Mouse (Mus musculus) heart, postnatal 0 days (tissue): ENCODE data around the gene Zfyve19. TPM values are rescaled to one million over a fixed set of nuclear protein-coding genes. Genes with fewer than 3 reads are reported as not detected.

Experiments used
- ATAC-seq: fragments of 200-750 bp; cut with Nextera tagmentation; 2 replicates; pipeline ENCODE4 v1.8.0; 2017; ENCODE audit warnings: low read depth, moderate number of reproducible peaks, moderate library complexity; ENCODE audit not compliant: insufficient read depth
- DNase-seq: peaks from one replicate; pipeline ENCODE4 v3.0.0-alpha.2; 2016; ENCODE audit warnings: low spot score
- H3K27ac ChIP-seq: fragments of 300-500 bp; sonication (generic); 2 replicates; pipeline ENCODE4 v1.5.1; 2014; ENCODE audit warnings: low read depth, mild to moderate bottlenecking
- H3K27me3 ChIP-seq: fragments of 300-500 bp; sonication (generic); 2 replicates; pipeline ENCODE4 v1.6.1; 2014; ENCODE audit warnings: low read length, mixed read lengths; ENCODE audit not compliant: control insufficient read depth, insufficient read depth
- H3K36me3 ChIP-seq: fragments of 300-500 bp; sonication (generic); replicated peaks from 2 replicates; pipeline ENCODE4 v1.6.1; 2014; ENCODE audit warnings: low read length, mixed read lengths; ENCODE audit not compliant: control insufficient read depth, insufficient read depth
- H3K4me1 ChIP-seq: fragments of 300-500 bp; sonication (generic); 2 replicates; pipeline ENCODE4 v1.6.1; 2014; ENCODE audit warnings: antibody characterized with exemption; ENCODE audit not compliant: control insufficient read depth, insufficient read depth
- H3K4me2 ChIP-seq: fragments of 300-500 bp; sonication (generic); 2 replicates; pipeline ENCODE4 v1.6.1; 2014; ENCODE audit warnings: low read depth, mild to moderate bottlenecking, low read length, moderate library complexity
- H3K4me3 ChIP-seq: fragments of 300-500 bp; sonication (generic); 2 replicates; pipeline ENCODE4 v1.5.1; 2014; ENCODE audit warnings: low read depth, low read length
- H3K9ac ChIP-seq: fragments of 300-500 bp; sonication (generic); replicated peaks from 2 replicates; pipeline ENCODE4 v1.6.1; 2014; ENCODE audit warnings: low read depth, low read length, mixed read lengths
- H3K9me3 ChIP-seq: fragments of 300-500 bp; sonication (generic); replicated peaks from 2 replicates; pipeline ENCODE4 v1.6.1; 2016; ENCODE audit warnings: low read length; ENCODE audit not compliant: control insufficient read depth
- CTCF ChIP-seq: IDR thresholded peaks from 2 replicates; pipeline ENCODE4 v1.5.1; 2016; ENCODE audit warnings: antibody characterized with exemption, control low read depth, low read depth
- EP300 ChIP-seq: IDR thresholded peaks from 2 replicates; pipeline ENCODE4 v1.6.1; 2016; ENCODE audit warnings: antibody characterized with exemption, low read depth
- WGBS: fragments of 180-500 bp; shearing (Covaris S2); extraction: QIAGEN DNeasy Blood & Tissue Kit; methylation state at CpG from one replicate; pipeline ENCODE4 v1.1.7; 2014; 5-methylcytosine and 5-hydroxymethylcytosine counted together
- polyA plus RNA-seq: library from polyadenylated mRNA; unstranded; fragments of >200 nt; fragmentation: Nextera tagmentation; extraction: Ambion mirVana; gene quantifications from 2 replicates; pipeline ENCODE4 v1.2.1, GENCODE M21; 2015
- total RNA-seq: library from RNA; depleted of rRNA; stranded (reverse); fragments of >200 nt; gene quantifications from 2 replicates; pipeline ENCODE4 v1.2.3, GENCODE M21; 2014; ENCODE audit warnings: low replicate concordance; rRNA removed

Gene Zfyve19
- total RNA-seq (17.7 and 26.4 TPM in 2 replicates), polyA plus RNA-seq (26.9 and 27.3 TPM in 2 replicates)

DNA sequence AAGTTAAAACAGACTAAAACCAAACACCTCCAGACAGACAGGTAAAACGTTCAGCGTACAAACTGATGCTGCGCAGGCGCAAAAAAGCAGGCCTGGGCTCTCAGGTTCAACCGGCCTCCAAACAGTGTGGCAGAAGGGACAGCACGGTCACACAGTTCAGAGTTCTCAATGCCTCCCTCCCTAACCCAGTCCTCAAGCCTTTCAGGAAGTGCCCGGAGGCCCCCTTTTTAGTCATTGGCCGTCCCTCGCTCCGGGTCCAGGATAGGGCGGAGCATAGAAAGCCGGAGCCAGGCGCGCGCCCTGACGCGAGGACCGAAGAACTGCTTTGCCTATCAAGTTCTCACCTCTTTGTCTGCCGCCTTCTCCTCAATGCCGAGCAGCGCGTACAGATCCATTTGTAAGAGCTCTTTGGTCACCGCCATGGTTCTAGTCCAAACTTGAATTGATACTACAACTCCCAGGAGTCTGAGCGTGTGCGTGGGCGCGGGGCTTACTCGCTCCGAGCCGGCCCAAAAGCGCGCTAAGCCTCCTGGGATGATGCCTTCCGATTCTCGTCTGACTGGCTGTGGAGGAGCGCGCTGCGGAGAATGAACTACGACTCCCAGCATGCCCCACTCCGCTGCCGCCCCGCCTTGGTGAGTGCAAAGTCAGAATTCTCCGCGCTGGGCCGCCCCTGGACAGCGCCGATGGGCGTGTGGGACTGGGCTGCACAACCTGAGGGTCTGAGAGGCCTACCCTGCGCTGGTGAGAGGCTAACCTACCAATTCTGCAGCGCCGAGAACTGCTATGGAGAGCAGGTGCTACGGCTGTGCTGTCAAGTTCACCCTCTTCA, at the start of gene Zfyve19, which contains the start of gene Dnajc17:
Gene Zfyve19 (plus strand): TSS at position 274 of the 832 bp plus-strand sequence.
Gene Dnajc17 (minus strand): TSS at position 452 of the 832 bp plus-strand sequence.
- TF ChIP-seq CTCF (no peak), EP300 (no peak)
- Histone ChIP-seq H3K4me2 (peak within 1 kb of the TSS; percentile 87), H3K27me3 (no peaks in the 10 kb centered on the region), H3K27ac (peak within 1 kb of the TSS; percentile 88), H3K36me3 (peaks cover 25% of the 10 kb centered on the region), H3K9ac (peak within 1 kb of the TSS; percentile 73), H3K4me1 (0 out of 2 replicates have a peak, but pooled peaks cover 3% of the 10 kb centered on the region), H3K4me3 (peak within 1 kb of the TSS; percentile 90), H3K9me3 (no peaks in the 10 kb centered on the region)
- DNase-seq (peak; percentile 98), ATAC-seq (peak; percentile 97)
- WGBS = under 1% methylated on average over 51 of the region's 51 CpGs

DNA sequence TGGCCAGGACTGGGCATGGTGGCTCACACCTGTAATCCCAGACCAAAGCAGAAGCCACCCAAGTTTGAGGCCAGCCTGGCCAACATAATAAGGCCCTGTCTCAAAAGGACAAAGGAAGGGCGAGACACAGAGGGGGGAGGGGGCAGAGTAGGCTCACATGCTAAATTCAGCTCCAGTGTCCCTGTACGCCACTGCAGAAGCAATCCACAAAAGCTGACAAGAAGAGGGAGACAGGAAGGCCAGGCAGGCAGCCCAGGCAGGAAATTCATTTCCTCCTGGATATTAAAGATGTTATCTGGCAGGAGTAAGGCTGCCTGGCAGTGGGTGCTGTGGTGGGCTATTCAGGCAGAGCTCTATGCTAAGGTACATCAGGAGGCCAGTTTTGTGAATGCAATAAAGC, 47.2 kb upstream of the Zfyve19 start:
- Histone ChIP-seq H3K9me3 (no peaks in the 10 kb centered on the region), H3K9ac (no peak overlapping the region; the same call in 1 of the 2 replicates), H3K4me3 (no peak overlapping the region), H3K36me3 (no peaks in the 10 kb centered on the region), H3K27ac (peak overlapping the region; percentile 70), H3K4me1 (peaks cover 9% of the 10 kb centered on the region; the same call in 1 of the 2 replicates), H3K27me3 (0 out of 2 replicates have a peak, but pooled peaks cover 9% of the 10 kb centered on the region), H3K4me2 (no peak overlapping the region)
- peak; percentile 37; the same call in 1 of the 2 replicates for ATAC-seq
- peak; percentile 39 for DNase-seq
- 4% methylated on average over 2 of the region's 2 CpGs for WGBS
- TF ChIP-seq EP300 (no peak), CTCF (no peak)

DNA sequence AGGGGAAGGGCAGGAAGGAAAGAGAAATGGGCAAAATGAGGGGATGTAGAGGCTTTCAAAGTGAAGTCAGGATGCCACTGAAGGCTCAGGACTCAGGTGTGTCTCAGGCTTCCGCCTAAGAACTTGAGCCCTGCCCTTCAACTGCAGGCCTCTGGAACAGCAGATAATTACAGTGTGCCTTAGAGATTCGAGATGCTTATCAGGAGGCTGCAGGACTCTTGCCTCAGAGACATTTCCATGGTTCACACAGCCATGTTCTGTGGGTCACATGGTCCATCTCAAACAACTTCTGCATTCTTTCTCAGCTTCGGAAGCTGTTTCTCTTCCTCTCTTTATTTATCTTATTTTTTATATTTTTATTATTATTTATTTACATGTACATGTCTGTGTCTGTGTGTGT, 45.3 kb upstream of the Zfyve19 start:
- ATAC-seq (no peak), DNase-seq (no peak)
- Histone ChIP-seq H3K4me3 (no peak overlapping the region), H3K4me2 (no peak overlapping the region), H3K36me3 (no peaks in the 10 kb centered on the region), H3K9ac (no peak overlapping the region), H3K4me1 (peaks cover 14% of the 10 kb centered on the region), H3K9me3 (no peaks in the 10 kb centered on the region), H3K27ac (no peak overlapping the region), H3K27me3 (peaks cover 9% of the 10 kb centered on the region; the same call in 1 of the 2 replicates)
- 57% methylated on average over 3 of the region's 3 CpGs for WGBS
- TF ChIP-seq EP300 = no peak
- TF ChIP-seq CTCF = no peak

DNA sequence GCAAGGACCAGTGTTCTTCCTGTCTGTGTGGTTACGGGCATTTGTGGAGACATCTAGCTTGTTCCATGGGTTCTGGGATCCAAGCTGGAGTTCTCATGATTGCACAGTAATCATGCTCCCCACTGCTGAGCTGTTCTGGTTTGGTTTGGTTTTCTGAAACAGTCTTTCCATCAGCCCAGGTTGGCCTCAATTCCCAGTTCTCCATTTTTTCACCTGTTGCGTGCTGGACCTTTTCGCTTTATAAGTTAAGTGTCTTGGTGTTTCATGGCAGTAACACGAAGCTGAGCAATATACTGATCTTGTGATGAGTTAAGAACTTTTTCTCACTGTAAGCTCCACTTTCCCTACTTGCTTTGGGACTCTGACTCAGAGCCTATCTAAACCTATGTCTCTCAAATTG, 44.4 kb upstream of the Zfyve19 start:
- ATAC-seq (no peak), DNase-seq (no peak)
- H3K27me3 ChIP-seq = peaks cover 9% of the 10 kb centered on the region; the same call in 1 of the 2 replicates
- H3K4me3 ChIP-seq = no peak overlapping the region
- 78% methylated on average over 4 of the region's 4 CpGs for WGBS
- no peaks in the 10 kb centered on the region for H3K36me3 ChIP-seq
- peaks cover 14% of the 10 kb centered on the region for H3K4me1 ChIP-seq
- no peak overlapping the region for H3K4me2 ChIP-seq
- no peak for TF ChIP-seq CTCF
- TF ChIP-seq EP300 = no peak
- H3K9me3 ChIP-seq = no peaks in the 10 kb centered on the region
- no peak overlapping the region for H3K9ac ChIP-seq
- H3K27ac ChIP-seq = no peak overlapping the region

DNA sequence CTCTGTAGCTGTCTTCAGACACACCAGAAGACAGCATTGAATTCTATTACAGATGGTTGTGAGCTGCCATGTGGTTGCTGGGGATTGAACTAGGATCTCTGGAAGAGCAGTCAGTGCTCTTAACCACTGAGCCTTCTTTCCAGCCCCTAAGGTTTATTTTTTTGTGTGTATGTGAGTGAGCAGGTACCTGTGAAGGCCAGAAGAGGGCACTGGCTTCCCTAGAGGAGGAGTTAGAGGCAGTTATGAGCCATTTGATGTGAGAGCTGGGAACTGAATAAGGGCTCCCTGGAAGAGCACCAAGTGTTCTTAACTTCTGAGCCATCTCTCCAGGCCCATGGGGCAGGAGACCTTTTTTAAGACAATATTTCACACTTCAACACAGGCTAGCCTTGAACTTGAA, 43.0 kb upstream of the Zfyve19 start:
- TF ChIP-seq CTCF = no peak
- no peak for TF ChIP-seq EP300
- Histone ChIP-seq H3K4me1 (peaks cover 14% of the 10 kb centered on the region), H3K36me3 (no peaks in the 10 kb centered on the region), H3K9ac (no peak overlapping the region), H3K27me3 (peaks cover 9% of the 10 kb centered on the region; the same call in 1 of the 2 replicates), H3K9me3 (no peaks in the 10 kb centered on the region), H3K4me3 (no peak overlapping the region), H3K27ac (no peak overlapping the region), H3K4me2 (no peak overlapping the region)
- no peak for DNase-seq
- no peak for ATAC-seq
